Mouse (Mus musculus) lung, embryonic 15.5 days (tissue): Measurements from ENCODE around the gene Snai1. TPM values are rescaled to one million over a fixed set of nuclear protein-coding genes. Genes with fewer than 3 reads are reported as not detected.

ENCODE experiments used
- ATAC-seq: fragments of 200-750 bp; cut with Nextera tagmentation; 2 replicates; pipeline ENCODE4 v1.8.0; 2017; ENCODE audit warnings: moderate number of reproducible peaks, borderline replicate concordance; ENCODE audit not compliant: low FRiP score, low TSS enrichment; ENCODE audit errors: extremely low read depth
- H3K27ac ChIP-seq: fragments of 300-500 bp; sonication (generic); 2 replicates; pipeline ENCODE4 v1.5.1; 2015; ENCODE audit warnings: moderate library complexity, mild to moderate bottlenecking, inconsistent platforms
- H3K27me3 ChIP-seq: fragments of 300-500 bp; sonication (generic); 2 replicates; pipeline ENCODE4 v1.6.1; 2015; ENCODE audit warnings: inconsistent platforms
- H3K36me3 ChIP-seq: fragments of 300-500 bp; sonication (generic); 2 replicates; pipeline ENCODE4 v1.6.1; 2015; ENCODE audit warnings: inconsistent platforms
- H3K4me1 ChIP-seq: fragments of 300-500 bp; sonication (generic); 2 replicates; pipeline ENCODE4 v1.6.1; 2015; ENCODE audit warnings: inconsistent platforms
- H3K4me2 ChIP-seq: fragments of 300-500 bp; sonication (generic); 2 replicates; pipeline ENCODE4 v1.6.1; 2015; ENCODE audit warnings: inconsistent platforms, mild to moderate bottlenecking, moderate library complexity
- H3K4me3 ChIP-seq: fragments of 300-500 bp; sonication (generic); 2 replicates; pipeline ENCODE4 v1.5.1; 2015; ENCODE audit warnings: mild to moderate bottlenecking, inconsistent platforms
- H3K9ac ChIP-seq: fragments of 300-500 bp; sonication (generic); 2 replicates; pipeline ENCODE4 v1.6.1; 2015; ENCODE audit warnings: inconsistent platforms
- H3K9me3 ChIP-seq: fragments of 300-500 bp; sonication (generic); 2 replicates; pipeline ENCODE4 v1.6.1; 2016; ENCODE audit warnings: inconsistent platforms
- WGBS: fragments of 180-500 bp; shearing (Covaris S2); methylation state at CpG from one replicate; pipeline ENCODE4 v1.1.7; 2015; 5-methylcytosine and 5-hydroxymethylcytosine counted together
- polyA plus RNA-seq: library from polyadenylated mRNA; unstranded; fragments of >200 nt; fragmentation: Nextera tagmentation; extraction: Ambion mirVana; gene quantifications from 2 replicates; pipeline ENCODE4 v1.2.1, GENCODE M21; 2015

Gene Snai1
- 107 and 109 TPM in 2 replicates for polyA plus RNA-seq

DNA sequence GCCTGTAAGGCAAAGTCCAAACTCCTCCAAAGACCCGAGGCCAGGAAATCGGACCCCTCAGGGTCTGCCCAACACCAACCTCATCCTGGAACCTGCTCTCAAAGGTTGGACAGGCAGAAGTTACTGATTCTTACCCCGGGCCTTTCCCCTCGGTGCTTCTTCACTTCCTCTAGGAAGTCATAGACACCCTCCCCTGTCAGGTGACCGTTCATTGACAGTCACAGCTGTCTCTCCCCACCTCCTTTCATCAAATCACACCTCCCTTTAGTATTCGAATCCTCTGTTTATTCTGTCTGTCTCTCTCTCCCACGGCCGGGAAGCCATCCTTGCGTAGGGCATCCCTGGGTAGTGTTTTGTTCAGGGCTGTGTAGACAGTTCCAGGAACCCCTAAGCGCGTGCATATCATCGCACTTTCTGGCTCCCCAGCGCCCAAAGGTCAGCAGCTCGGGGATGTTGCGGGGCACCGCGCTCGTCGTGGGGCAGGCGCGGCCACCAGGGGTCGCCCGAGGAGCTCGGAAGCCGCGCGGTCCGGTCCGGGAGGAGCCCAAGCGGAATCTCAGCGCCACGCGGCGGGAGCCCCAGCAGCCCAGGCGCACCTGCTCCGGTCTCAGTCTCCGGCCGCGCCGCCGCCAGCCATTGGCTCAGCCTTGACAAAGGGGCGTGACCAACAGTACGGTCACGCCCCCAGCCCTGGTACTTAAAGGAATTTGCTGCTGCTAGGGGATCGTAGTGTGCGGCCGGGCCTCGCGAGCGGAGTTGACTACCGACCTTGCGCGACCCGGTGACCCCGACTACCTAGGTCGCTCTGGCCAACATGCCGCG lies at the start of gene Snai1:
Gene Snai1, plus strand, starts transcription at position 720 of the 822 bp plus-strand sequence.
- Histone ChIP-seq H3K4me2 (peak within 1 kb of the TSS; percentile 89), H3K36me3 (0 out of 2 replicates have a peak, but pooled peaks cover 7% of the 10 kb centered on the region), H3K27me3 (peaks cover 10% of the 10 kb centered on the region; the same call in 1 of the 2 replicates), H3K4me3 (peak within 1 kb of the TSS; percentile 67), H3K4me1 (peaks cover 41% of the 10 kb centered on the region), H3K9ac (peak within 1 kb of the TSS; percentile 62), H3K9me3 (no peaks in the 10 kb centered on the region), H3K27ac (peak within 1 kb of the TSS; percentile 96)
- peak; percentile 94 for ATAC-seq
- under 1% methylated on average over 58 of the region's 58 CpGs for WGBS

GRCm38 (mm10) chr2:167490813-167491525 lies 47.0 kb upstream of the Snai1 start:
- Histone ChIP-seq H3K9ac (peak overlapping the region; percentile 92; the same call in 1 of the 2 replicates), H3K4me2 (peak overlapping the region; percentile 94), H3K9me3 (no peaks in the 10 kb centered on the region), H3K36me3 (no peaks in the 10 kb centered on the region), H3K4me1 (peaks cover 19% of the 10 kb centered on the region), H3K4me3 (peak overlapping the region; percentile 100), H3K27ac (no peak overlapping the region), H3K27me3 (no peaks in the 10 kb centered on the region)
- WGBS, result 70% methylated on average over 4 of the region's 4 CpGs
- ATAC-seq, result no peak

DNA sequence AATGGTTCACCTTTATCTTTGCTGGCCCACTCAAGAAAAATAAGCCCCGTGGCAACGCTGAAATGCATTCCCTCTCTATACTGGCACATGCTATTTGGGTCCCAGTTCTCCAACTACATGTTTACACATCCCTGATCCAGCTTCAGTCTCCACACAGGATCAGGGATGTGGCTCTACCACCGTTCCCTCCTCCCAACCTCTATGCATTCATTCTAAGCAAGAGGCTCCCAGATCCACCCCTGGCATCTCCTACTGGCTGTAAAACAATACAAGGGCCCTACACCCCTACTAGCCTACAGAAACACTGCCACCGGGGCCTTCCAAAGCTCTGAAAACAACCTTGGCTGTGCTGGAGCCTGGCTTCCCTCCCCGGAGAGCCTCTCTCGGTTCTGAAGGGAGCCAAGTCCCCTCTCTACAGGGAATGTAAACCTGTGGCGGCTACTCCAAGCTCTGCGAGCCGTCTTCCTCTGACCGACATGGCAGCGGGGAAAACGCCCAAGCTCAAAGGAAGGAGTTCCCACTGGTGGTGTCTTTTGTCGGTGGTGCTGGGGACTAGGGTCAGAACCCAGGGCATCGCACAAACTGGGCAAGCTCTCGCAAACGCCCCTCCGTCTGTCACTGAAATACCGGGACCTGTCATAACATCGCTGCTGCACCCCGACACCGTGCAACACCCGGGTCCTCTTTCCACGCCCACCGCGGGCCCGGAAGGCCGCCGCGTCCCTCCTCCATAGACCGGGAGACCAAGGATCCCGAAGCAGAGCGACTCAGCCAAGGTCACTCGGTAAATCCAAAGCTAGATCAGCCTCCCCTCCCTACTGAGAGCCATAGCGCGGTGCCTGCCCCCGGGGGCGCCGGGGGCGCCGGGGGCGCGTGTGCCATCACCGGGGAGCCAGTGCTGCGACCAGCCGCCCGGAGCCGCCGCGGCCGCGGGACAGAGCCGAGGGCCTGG lies 46.0 kb upstream of the Snai1 start, which contains the start of gene Rnf114:
Gene Rnf114, plus strand, starts transcription at position 889 of the 952 bp plus-strand sequence.
- H3K27ac ChIP-seq, result peak within 1 kb of the TSS; percentile 95
- H3K36me3 ChIP-seq, result no peaks in the 10 kb centered on the region
- WGBS, result 3% methylated on average over 51 of the region's 52 CpGs
- H3K9me3 ChIP-seq, result no peaks in the 10 kb centered on the region
- peak; percentile 1 for ATAC-seq
- peaks cover 19% of the 10 kb centered on the region for H3K4me1 ChIP-seq
- peak within 1 kb of the TSS; percentile 100 for H3K4me3 ChIP-seq
- peak within 1 kb of the TSS; percentile 94 for H3K4me2 ChIP-seq
- H3K9ac ChIP-seq, result peak within 1 kb of the TSS; percentile 92
- H3K27me3 ChIP-seq, result no peaks in the 10 kb centered on the region

GRCm38 (mm10) chr2:167492713-167493636 lies 45.0 kb upstream of the Snai1 start, which contains the start of gene Spata2:
Gene Spata2 (minus strand): TSS chr2:167492887.
- Histone ChIP-seq H3K4me3 (peak within 1 kb of the TSS; percentile 100), H3K4me1 (peaks cover 19% of the 10 kb centered on the region), H3K9ac (peak within 1 kb of the TSS; percentile 92), H3K27ac (peak within 1 kb of the TSS; percentile 95), H3K4me2 (peak within 1 kb of the TSS; percentile 94), H3K27me3 (no peaks in the 10 kb centered on the region), H3K36me3 (no peaks in the 10 kb centered on the region), H3K9me3 (no peaks in the 10 kb centered on the region)
- peak; percentile 86 for ATAC-seq
- 2% methylated on average over 63 of the region's 63 CpGs for WGBS

GRCm38 (mm10) chr2:167496437-167496836 lies 41.6 kb upstream of the Snai1 start:
- H3K9ac ChIP-seq, result no peak overlapping the region
- peaks cover 7% of the 10 kb centered on the region for H3K4me1 ChIP-seq
- H3K4me3 ChIP-seq, result no peak overlapping the region
- no peaks in the 10 kb centered on the region for H3K9me3 ChIP-seq
- WGBS, result 77% methylated on average over 7 of the region's 7 CpGs
- H3K36me3 ChIP-seq, result no peaks in the 10 kb centered on the region
- ATAC-seq, result no peak
- no peaks in the 10 kb centered on the region for H3K27me3 ChIP-seq
- H3K4me2 ChIP-seq, result no peak overlapping the region
- no peak overlapping the region for H3K27ac ChIP-seq

DNA sequence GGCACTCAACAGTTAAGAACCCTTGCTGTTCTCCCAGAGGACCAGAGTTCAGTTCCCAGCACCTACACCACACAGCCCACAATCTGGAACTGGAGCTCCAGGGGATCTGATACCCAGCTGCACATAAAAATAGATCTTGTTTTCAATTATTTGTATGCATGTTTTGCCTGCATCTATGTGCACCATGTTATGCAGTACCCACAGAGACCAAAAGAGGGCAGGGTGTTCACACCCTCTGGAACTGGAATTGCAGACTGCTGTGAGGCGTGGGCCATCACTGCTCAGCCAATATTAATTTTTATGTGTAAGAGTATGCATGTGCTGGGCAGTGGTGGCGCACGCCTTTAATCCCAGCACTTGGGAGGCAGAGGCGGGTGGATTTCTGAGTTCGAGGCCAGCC lies 40.7 kb upstream of the Snai1 start:
- Histone ChIP-seq H3K27ac (no peak overlapping the region), H3K4me3 (no peak overlapping the region), H3K4me2 (no peak overlapping the region), H3K4me1 (no peaks in the 10 kb centered on the region; the same call in 1 of the 2 replicates), H3K27me3 (no peaks in the 10 kb centered on the region), H3K36me3 (no peaks in the 10 kb centered on the region), H3K9ac (no peak overlapping the region), H3K9me3 (no peaks in the 10 kb centered on the region)
- WGBS, result 68% methylated on average over 5 of the region's 5 CpGs
- no peak for ATAC-seq

- Histone ChIP-seq H3K36me3 (peaks cover 9% of the 10 kb centered on the region), H3K4me2 (peak overlapping the region; percentile 87), H3K9ac (peak overlapping the region; percentile 85; the same call in 1 of the 2 replicates), H3K4me3 (peak overlapping the region; percentile 89), H3K27ac (peak overlapping the region; percentile 80), H3K27me3 (no peaks in the 10 kb centered on the region), H3K9me3 (no peaks in the 10 kb centered on the region), H3K4me1 (peaks cover 40% of the 10 kb centered on the region)
- 38% methylated on average over 13 of the region's 13 CpGs for WGBS
- no peak for ATAC-seq
These were observed 35.3 kb upstream of the Snai1 start for GRCm38 (mm10) chr2:167502554-167503252.

GRCm38 (mm10) chr2:167503253-167503895 lies 34.6 kb upstream of the Snai1 start:
- under 1% methylated on average over 62 of the region's 85 CpGs for WGBS
- Histone ChIP-seq H3K4me2 (peak overlapping the region; percentile 87), H3K9me3 (no peaks in the 10 kb centered on the region), H3K4me3 (peak overlapping the region; percentile 89), H3K4me1 (peaks cover 44% of the 10 kb centered on the region), H3K27ac (peak overlapping the region; percentile 80), H3K9ac (peak overlapping the region; percentile 85), H3K27me3 (no peaks in the 10 kb centered on the region), H3K36me3 (peaks cover 14% of the 10 kb centered on the region)
- peak; percentile 87 for ATAC-seq

DNA sequence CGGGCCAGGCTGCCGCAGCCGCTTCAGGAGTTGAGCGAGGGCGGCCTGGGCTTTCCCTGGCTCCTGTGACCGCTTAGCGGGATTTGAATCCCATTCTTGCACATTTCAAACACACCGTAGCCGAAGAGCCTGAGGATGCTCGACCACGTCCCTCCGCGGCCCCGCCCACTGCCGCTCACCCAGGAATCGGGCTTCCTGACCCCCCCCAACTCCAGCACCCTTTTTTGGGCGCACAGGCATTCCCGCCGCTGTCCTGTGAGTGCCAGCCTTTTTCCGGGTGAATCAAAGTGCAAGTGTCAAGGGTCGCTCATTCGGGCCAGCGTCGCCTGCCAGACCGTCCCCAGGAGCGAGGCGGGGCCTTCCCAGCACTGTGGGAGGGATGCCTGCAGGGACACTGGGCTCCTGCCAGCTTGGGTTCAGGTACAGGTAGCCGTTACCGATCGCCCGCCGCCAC lies 34.1 kb upstream of the Snai1 start:
- Histone ChIP-seq H3K9me3 (no peaks in the 10 kb centered on the region), H3K4me3 (peak overlapping the region; percentile 89), H3K36me3 (peaks cover 18% of the 10 kb centered on the region), H3K4me2 (peak overlapping the region; percentile 87), H3K27ac (peak overlapping the region; percentile 80), H3K4me1 (peaks cover 44% of the 10 kb centered on the region), H3K27me3 (no peaks in the 10 kb centered on the region), H3K9ac (peak overlapping the region; percentile 85)
- peak; percentile 17; the same call in 1 of the 2 replicates for ATAC-seq
- WGBS, result under 1% methylated on average over 32 of the region's 32 CpGs
